Mouse (Mus musculus) brain, embryonic 14.5 days (tissue): ENCODE measurements around the gene Tysnd1.

ENCODE experiments used
- CTCF ChIP-seq: fragments of 200-500 bp; IDR thresholded peaks from 2 replicates; pipeline ENCODE4 v1.5.1; 2012; ENCODE audit warnings: inconsistent platforms, mild to moderate bottlenecking, moderate library complexity, borderline replicate concordance; ENCODE audit not compliant: insufficient read depth, insufficient read length; ENCODE audit errors: extremely low read depth
- POLR2A ChIP-seq: fragments of 200-500 bp; IDR thresholded peaks from 2 replicates; pipeline ENCODE4 v1.6.1; 2012; ENCODE audit warnings: mild to moderate bottlenecking, inconsistent platforms, borderline replicate concordance; ENCODE audit not compliant: poor library complexity, insufficient read depth, insufficient read length, severe bottlenecking; ENCODE audit errors: extremely low read depth

DNA sequence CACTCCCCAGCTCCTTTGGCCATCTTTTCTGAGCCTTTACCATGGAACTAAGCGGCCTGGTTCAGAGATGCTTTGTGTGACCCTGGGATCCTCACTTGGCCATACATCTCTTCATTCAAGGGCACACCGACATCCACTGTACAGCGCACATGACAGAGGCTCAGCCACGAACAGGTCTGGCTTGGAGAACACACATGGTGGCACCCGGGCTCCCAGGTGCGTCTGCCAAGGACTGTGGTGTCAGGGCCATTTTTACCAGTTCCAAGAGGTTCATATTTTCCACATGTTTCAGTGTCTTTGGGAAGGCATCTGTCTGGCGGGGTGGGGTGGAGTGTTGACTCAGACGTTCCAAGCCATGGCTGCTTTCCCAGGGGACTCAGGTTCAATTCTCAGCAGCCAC, 47.0 kb downstream of the Tysnd1 start:
- no peak for TF ChIP-seq CTCF
- TF ChIP-seq POLR2A = no peak
